Mouse (Mus musculus): ENCODE results near the gene Fbxw15.
"Not testable (repeated sequence)": the region's sequence is repeated elsewhere in the genome, so short reads cannot be mapped to it uniquely, and the experiment has no call there.

Gene Fbxw15

DNA sequence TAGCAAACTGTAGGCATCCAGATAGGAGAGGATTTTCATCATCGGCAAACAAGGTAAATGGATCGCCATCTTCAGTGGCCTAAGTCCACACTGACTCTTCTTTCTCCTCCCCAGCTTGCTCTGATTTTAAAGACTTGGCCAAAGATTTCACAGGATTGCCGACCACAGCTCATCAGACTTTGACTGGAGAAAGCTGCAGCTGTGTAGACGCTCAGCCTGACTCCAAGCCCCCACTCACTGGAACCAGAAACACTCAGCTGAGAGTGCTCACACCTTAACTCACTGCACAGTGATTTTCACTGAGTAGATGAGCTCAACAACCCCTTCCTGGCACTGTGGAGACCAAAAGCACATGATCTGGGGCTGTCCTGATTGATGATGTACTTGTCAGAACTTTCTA, at the start of gene Fbxw15:
Gene Fbxw15 (minus strand): TSS at position 101 of the 400 bp plus-strand sequence.
- not testable (repeated sequence) for DNase-seq (ENCODE audit: low read depth in 1 of 2, low spot score in 2 of 2)

DNA sequence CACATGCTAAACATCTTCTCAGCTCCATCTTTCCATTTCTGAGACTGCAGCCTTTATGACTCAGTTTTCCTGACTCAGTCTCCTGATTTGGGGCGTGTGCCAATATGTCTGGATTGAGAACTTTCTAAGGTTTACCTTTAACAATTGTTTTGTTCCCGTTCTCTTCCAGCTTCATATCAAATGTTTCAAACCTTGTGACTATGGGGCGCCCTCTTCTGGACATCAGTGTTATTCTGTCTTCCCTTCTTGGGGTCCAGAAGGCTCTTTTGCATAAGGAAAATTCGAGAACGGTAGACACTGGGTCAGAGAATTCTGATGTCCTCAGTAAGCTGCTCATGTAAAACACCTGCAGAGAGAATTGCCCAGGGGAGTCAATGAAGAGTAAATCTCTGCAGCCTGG, 38.8 kb upstream of the Fbxw15 start:
- DNase-seq (ENCODE audit: low read depth in 1 of 2, low spot score in 2 of 2) = not testable (repeated sequence)

DNA sequence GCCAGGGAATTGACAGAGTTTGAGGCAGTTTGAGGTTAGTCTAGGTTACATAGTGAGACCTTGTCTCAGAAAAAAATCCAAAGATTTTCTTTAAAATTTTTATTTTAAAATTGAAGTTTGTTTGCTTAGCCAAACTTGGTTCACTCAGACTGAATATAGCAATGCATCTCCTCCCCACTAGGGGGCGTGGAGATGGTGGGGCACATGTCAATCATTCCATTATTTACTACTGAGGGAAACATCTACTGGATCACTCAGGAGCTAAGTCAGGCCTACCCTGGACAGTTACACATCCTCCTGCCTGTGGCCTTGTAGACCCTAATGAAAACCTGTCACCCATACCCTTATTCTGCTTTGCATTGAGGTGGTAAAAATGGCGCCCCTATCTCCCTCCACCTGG, 34.1 kb upstream of the Fbxw15 start:
- not testable (repeated sequence) for DNase-seq (ENCODE audit: low read depth in 1 of 2, low spot score in 2 of 2)

DNA sequence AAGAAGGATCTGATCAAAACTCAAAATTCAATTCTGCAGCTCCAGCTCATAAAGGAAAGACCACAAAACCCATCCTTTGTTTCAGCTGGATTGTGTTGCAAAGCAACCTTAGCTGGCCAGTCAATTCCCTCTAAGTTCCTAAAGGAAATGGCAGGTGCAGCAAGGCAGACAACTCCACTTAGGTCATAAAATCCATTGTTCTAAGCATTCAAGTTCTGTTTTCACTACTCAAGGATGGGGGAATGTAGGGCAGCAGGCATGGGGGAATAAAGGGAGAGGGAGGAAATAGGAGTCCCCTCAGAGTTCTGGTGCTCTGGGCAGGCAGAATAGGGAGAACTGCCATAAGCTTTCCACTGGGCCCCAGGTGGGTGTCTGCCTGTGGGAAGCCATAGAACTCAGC, 29.2 kb upstream of the Fbxw15 start:
- no peak for DNase-seq (ENCODE audit: low read depth in 1 of 2, low spot score in 2 of 2)

DNA sequence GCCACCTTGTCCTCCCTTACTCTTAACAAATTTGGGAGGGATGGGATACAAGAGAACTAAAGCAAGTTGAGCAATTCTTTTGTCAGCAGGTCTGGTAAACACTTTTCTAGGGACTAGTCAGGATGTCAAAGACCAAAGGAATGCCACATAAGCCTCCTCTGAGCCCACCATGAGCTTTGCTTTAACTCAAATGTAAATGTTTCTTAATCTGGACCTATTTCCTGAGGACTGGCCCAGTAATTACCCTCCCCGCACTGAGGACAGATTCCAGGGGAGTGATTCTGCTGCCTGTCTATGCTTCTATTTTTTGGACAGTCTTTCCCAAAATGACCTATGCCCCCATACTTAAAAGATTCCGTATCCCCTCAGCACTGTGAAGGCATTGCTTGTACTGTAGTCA, 26.8 kb upstream of the Fbxw15 start:
- no peak for DNase-seq (ENCODE audit: low read depth in 1 of 2, low spot score in 2 of 2)

DNA sequence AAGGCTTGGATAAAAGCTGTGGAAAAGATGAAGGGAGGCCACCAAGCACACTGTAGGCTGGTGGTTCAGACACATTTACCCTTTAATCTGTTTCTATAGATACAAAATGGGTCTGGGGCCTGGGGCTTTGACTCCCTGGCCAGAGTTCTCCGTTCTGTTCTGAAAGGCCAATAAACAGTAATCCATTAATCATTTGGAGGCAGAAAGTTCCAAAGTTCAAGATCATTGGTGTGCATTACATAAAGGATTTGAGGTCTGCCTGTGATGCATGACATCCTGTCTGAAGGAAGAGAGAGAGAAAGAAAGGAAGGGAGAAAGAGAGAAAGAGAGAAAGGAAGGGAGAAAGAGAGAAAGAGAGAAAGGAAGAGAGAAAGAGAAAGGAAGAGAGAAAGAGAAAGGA, 2.5 kb downstream of the Fbxw15 start:
- DNase-seq (ENCODE audit: low read depth in 1 of 2, low spot score in 2 of 2) = no peak

DNA sequence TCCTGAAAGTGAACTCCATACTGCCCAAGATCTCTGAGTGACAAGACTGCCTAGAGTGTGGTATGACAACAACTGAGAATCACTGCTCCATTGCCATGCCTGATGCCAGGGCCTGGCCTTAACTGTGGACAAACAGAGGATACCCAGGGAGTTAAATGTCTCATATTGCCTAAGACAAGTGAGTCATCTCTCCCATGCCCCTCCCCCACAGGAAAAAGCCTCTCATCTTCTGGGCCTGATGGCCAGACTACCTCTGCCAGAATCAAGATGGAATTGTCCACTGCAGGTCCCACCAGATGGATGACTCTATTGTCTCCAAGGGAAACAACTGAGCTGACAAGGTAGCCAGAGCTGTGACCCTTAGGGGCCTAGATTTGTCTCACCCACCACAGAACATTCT, 6.0 kb downstream of the Fbxw15 start:
- not testable (repeated sequence) for DNase-seq (ENCODE audit: low read depth in 1 of 2, low spot score in 2 of 2)

DNA sequence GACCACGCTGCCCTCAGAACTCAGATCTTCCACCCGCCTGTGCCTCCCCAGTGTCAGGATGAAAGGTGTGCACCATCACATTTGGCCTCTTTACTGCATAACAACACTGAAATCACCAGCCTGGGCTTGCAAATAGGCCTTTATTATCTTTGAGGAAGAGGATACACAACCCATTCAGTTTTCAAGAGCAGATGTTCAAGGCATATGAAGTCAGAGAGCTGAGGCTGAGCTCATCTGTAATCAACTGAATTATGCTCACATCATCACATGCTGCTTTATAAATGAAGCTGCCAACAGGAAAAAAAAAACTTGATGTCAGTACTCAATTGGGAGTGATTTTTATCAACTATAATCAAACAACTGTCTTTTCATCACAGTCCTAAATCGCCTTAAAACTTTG, 15.6 kb downstream of the Fbxw15 start:
- no peak for DNase-seq (ENCODE audit: low read depth in 1 of 2, low spot score in 2 of 2)

DNA sequence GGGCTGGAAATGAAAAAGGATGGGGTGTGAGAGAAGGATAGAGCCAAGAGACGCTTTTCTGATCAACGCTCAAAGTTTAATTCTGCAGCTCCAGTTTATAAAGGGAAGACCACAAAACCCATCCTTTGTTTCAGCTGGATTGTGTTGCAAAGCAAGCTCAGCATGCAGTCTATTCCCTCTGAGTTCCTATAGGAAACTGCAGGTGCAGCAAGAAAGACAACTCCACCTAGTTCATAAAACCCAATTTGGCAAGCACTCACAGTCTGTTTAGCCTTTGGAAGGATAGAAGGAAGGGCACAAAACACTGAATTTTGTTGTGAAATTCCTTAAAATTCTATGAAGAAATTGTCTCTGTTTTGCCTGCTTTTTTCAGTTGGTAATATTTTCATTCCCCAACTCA, 18.4 kb downstream of the Fbxw15 start:
- DNase-seq (ENCODE audit: low read depth in 1 of 2, low spot score in 2 of 2) = not testable (repeated sequence)

DNA sequence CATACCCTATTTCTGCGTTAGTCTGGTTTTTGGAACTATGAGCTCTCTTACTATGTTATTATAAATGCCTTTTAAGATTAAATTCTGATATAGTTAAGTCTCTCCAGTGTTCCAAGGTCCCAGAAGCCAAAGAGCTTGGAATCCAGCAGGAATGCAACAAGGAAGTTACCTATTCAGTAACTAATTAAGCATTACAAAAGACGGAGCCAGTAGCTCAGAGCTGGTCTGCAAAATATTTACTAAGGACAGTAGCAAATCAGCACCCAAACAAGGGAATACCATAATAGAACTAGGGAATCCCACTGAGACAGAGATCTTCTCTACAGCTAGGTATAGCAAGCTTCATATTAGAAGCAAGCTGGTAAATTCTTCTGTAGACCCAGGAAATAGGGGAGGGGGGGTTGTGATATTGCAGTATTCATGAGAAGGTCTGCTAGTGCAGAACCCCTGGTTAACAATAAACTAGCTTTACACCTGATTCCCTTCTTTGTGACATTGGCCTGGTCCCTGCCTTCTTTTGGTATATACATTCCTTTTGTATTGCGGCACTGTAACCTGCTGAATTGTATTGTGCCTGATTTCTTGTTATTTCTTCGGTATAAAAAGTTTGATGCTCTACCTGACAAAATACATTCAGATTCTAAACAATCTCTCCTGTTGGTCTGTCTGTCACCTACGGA, 44.5 kb downstream of the Fbxw15 start:
- DNase-seq (ENCODE audit: low read depth in 1 of 2, low spot score in 2 of 2) = no peak
